Mouse (Mus musculus): ENCODE measurements around the gene Polr2b.

DNA sequence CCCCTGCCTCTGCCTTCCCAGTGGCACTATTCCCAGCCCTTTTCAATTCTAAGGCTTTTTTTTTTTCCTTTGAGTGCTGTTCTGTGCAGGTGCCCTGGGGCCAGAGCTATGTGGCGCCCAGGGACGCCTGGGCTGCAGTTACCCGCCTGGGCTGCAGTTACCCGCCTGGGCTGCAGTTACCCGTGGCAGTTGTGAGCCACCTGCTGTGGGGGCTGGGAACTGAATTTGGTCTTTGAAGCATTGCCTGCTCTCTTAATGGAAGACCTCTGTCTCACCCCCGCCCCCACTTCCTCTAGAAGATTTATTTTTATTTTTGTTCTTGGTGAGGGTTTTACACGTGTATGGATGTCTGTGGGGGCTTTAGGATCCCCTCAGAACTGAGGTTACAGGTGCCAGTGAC is 36.8 kb upstream of the Polr2b start:
- TF ChIP-seq KAT2A (conservative IDR thresholded peaks at IDR 0.05; ENCODE audit: low read depth, low read length) = no peak
- no peak for TF ChIP-seq CHD1 (IDR thresholded peaks at IDR 0.05; ENCODE audit: low read depth, low read length)
- TF ChIP-seq BHLHE40 (IDR thresholded peaks at IDR 0.05; ENCODE audit: borderline replicate concordance, low read depth, low read length) = no peak
- TF ChIP-seq POLR2A (IDR thresholded peaks at IDR 0.05; ENCODE audit: control insufficient read depth in 1 of 2, insufficient read depth in 1 of 2, low read depth in 1 of 2, low read length in 2 of 2, poor library complexity in 1 of 2) = no peak
- no peak for TF ChIP-seq E2F4 (IDR thresholded peaks at IDR 0.05; ENCODE audit: borderline replicate concordance, low read depth, low read length)
- no peak for TF ChIP-seq USF2 (IDR thresholded peaks at IDR 0.05; ENCODE audit: borderline replicate concordance in 1 of 2, insufficient read depth in 1 of 2, low read depth in 1 of 2, low read length in 2 of 2)
- no peak for TF ChIP-seq EP300 (IDR thresholded peaks at IDR 0.05; ENCODE audit: low read depth in 1 of 2, low read length in 2 of 2)
- TF ChIP-seq POLR2AphosphoS2 (IDR thresholded peaks at IDR 0.05; ENCODE audit: low read length) = no peak
- no peak for TF ChIP-seq CTCF (IDR thresholded peaks at IDR 0.05 in 2 of 3, conservative IDR thresholded peaks at IDR 0.05 in 1 of 3; ENCODE audit: control insufficient read depth in 1 of 3, insufficient read depth in 1 of 3, low read depth in 2 of 3, low read length in 3 of 3, poor library complexity in 1 of 3, severe bottlenecking in 1 of 3)
- no peak for TF ChIP-seq MYC (IDR thresholded peaks at IDR 0.05; ENCODE audit: low read depth, low read length)
- no peak for TF ChIP-seq ELF1 (IDR thresholded peaks at IDR 0.05; ENCODE audit: low read depth, low read length)
